Mouse (Mus musculus) liver, adult 2 months (tissue): Measurements from ENCODE around the gene Atg4a. TPM values are rescaled to one million over a fixed set of nuclear protein-coding genes. Genes with fewer than 3 reads are reported as not detected.
A peak's percentile ranks its signal among the peaks of the same experiment; 100 is the strongest.

Experiments used
- DNase-seq: peaks from one replicate; pipeline ENCODE4 v3.0.0-alpha.2; 2011; ENCODE audit warnings: low read depth, low spot score; ENCODE audit errors: extremely low read depth
- H3K27ac ChIP-seq: fragments of 200-500 bp; replicated peaks from 2 replicates; pipeline ENCODE4 v1.5.1; 2012; ENCODE audit warnings: low read depth, mild to moderate bottlenecking, control low read depth, inconsistent platforms, low read length; ENCODE audit not compliant: insufficient read depth
- H3K27me3 ChIP-seq: fragments of 200-500 bp; 2 replicates; pipeline ENCODE4 v1.6.1; 2012; ENCODE audit warnings: mild to moderate bottlenecking, moderate library complexity, low read length, inconsistent platforms; ENCODE audit not compliant: control insufficient read depth, insufficient read depth
- H3K36me3 ChIP-seq: fragments of 200-500 bp; 2 replicates; pipeline ENCODE4 v1.6.1; 2012; ENCODE audit warnings: low read length, inconsistent platforms; ENCODE audit not compliant: control insufficient read depth, insufficient read depth
- H3K4me1 ChIP-seq: fragments of 200-500 bp; 2 replicates; pipeline ENCODE4 v1.6.1; 2011; ENCODE audit warnings: low read length; ENCODE audit not compliant: control insufficient read depth, insufficient read depth
- H3K4me3 ChIP-seq: fragments of 200-500 bp; 2 replicates; pipeline ENCODE4 v1.5.1; 2011; ENCODE audit warnings: low read depth, mild to moderate bottlenecking, control low read depth, low read length, moderate library complexity; ENCODE audit not compliant: insufficient read depth
- H3K79me2 ChIP-seq: fragments of 200-500 bp; 2 replicates; pipeline ENCODE4 v1.6.1; 2012; ENCODE audit warnings: inconsistent platforms, mild to moderate bottlenecking, low read length, moderate library complexity; ENCODE audit not compliant: control insufficient read depth, insufficient read depth
- H3K9ac ChIP-seq: fragments of 200-500 bp; 2 replicates; pipeline ENCODE4 v1.6.1; 2012; ENCODE audit warnings: low read depth, mild to moderate bottlenecking, control low read depth, inconsistent platforms, low read length
- CTCF ChIP-seq: fragments of 200-500 bp; IDR thresholded peaks from 2 replicates; pipeline ENCODE4 v1.5.1; 2011; ENCODE audit warnings: low read depth, low read length, control low read depth
- POLR2A ChIP-seq: fragments of 200-500 bp; IDR thresholded peaks from 2 replicates; pipeline ENCODE4 v1.6.1; 2011; ENCODE audit warnings: low read length, control low read depth; ENCODE audit not compliant: insufficient read depth; ENCODE audit errors: extremely low read depth
- WGBS: fragments of 180-500 bp; shearing (Covaris S2); methylation state at CpG from one replicate; pipeline ENCODE4 v1.1.7; 2018; 5-methylcytosine and 5-hydroxymethylcytosine counted together
- polyA plus RNA-seq: library from polyadenylated mRNA; depleted of rRNA; stranded (reverse); fragments of >200 nt; gene quantifications from 2 replicates; pipeline ENCODE4 v1.2.3, GENCODE M21; 2012
- total RNA-seq: library from RNA; depleted of rRNA; stranded (reverse); fragments of >200 nt; gene quantifications from 2 replicates; pipeline ENCODE4 v1.2.3, GENCODE M21; 2014

Gene Atg4a
- total and polyA plus RNA-seq, 2 experiments, result 2.5 to 16.7 TPM

DNA sequence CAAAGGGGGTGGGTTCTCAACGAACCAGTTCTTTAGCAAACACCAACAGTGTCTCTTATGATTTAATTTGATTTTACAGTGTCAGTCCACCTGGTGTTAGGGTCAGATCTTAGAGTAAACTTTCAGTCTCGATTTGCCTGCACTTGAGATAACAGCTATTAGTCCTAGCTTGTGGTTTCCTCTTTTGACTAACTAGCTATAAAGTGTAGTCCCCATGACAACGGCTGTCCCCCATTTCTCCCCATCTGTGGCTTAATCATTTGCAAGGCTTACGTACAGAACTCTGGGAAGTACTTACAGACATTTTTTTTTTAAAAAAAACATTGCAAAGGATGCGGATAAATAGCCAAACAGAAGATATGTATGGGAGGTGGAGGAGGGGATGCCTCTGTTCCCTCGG, 28.1 kb downstream of the Atg4a start:
- Histone ChIP-seq H3K27ac (no peak overlapping the region), H3K79me2 (no peaks in the 10 kb centered on the region; the same call in 1 of the 2 replicates), H3K4me3 (no peak overlapping the region), H3K4me1 (no peaks in the 10 kb centered on the region), H3K27me3 (no peaks in the 10 kb centered on the region), H3K36me3 (no peaks in the 10 kb centered on the region; the same call in 1 of the 2 replicates), H3K9ac (no peak overlapping the region)
- 59% methylated on average over 6 of the region's 6 CpGs for WGBS
- TF ChIP-seq CTCF (no peak), POLR2A (no peak)
- no peak for DNase-seq

DNA sequence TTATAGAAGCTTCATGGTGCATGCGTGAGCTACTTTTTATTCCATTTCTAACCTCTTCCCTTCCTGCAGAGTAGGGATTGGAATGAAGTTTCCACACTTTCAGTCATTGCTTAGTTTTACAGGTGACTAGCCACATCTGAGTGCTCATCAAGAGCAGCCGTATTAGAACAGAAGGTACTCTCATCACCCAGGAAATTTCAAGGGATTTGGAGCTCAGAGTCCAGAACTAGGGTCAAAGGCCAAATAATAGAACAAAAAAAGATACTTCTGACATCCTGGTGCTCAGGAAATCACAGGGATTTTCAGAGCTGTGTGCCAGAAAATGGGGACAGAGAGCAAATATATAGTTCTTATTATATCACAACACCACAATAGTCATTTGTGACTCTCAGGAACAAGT, 28.5 kb downstream of the Atg4a start:
- no peak overlapping the region for H3K27ac ChIP-seq
- no peak for TF ChIP-seq CTCF
- no peak for TF ChIP-seq POLR2A
- peak; percentile 16 for DNase-seq
- WGBS, result 49% methylated on average over 2 of the region's 2 CpGs
- H3K4me3 ChIP-seq, result no peak overlapping the region
- H3K27me3 ChIP-seq, result no peaks in the 10 kb centered on the region
- H3K79me2 ChIP-seq, result no peaks in the 10 kb centered on the region
- H3K36me3 ChIP-seq, result no peaks in the 10 kb centered on the region; the same call in 1 of the 2 replicates
- no peaks in the 10 kb centered on the region for H3K4me1 ChIP-seq
- H3K9ac ChIP-seq, result no peak overlapping the region

DNA sequence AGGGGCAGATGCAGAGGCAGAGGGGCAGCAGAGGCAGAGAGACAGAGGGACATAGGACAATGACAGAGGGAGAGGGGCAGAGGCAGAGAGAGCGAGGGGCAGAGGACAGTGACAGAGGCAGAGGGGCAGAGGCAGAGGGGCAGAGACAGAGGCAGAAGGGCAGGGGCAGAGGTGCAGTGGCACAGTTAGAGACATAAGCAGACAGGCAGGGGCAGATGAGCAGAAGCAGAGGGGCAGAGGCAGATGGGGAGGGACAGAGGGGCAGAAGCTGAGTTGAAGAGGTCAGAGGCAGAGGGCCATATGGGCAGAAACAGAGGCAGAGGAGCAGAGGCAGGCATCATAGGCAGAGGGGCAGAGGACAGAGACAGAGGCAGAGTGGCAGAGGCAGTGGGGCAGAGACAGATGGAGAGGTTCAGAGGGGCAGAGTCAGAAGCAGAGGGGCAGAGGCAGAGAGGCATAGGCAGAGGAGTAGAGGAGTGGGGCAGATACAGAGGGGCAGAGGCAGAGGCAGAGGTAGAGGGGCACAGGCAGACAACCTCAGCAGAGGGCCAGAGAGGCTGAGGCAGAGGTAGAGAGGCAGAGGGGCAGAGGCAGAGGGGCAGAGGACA, 40.3 kb downstream of the Atg4a start:
- H3K9ac ChIP-seq, result no peak overlapping the region
- H3K4me3 ChIP-seq, result no peak overlapping the region
- H3K27me3 ChIP-seq, result no peaks in the 10 kb centered on the region
- H3K79me2 ChIP-seq, result no peaks in the 10 kb centered on the region
- H3K27ac ChIP-seq, result no peak overlapping the region
- WGBS, result 92% methylated on average over 1 of the region's 1 CpGs
- DNase-seq, result no peak
- peaks cover 2% of the 10 kb centered on the region; the same call in 1 of the 2 replicates for H3K36me3 ChIP-seq
- TF ChIP-seq CTCF (no peak), POLR2A (no peak)
- no peaks in the 10 kb centered on the region for H3K4me1 ChIP-seq

DNA sequence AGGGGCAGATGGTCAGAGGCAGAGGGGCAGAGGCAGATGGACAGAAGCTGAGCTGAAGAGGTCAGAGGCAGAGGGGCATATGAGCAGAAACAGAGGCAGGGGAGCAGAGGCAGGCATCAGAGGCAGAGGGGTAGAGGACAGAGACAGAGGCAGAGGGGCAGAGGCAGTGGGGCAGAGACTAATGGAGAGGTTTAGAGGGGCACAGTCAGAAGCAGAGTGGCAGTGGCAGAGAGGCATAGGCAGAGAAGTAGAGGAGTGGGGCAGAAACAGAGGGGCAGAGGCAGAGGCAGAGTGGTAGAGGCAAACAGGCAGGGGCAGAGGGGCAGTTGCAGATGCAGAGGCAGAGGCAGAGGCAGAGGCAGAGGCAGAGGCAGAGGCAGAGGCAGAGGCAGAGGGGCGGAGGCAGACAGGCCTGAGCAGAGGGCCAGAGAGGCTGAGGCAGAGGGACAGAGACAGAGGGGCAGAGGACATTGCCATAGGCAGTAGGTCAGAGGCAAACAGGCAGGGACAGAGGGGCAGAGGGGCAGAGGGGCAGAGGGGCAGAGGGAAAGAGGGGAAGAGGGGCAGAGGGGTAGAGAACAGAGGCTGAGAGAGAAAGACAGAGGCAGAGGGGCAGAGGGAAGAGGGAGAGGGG, 41.3 kb downstream of the Atg4a start:
- Histone ChIP-seq H3K4me1 (no peaks in the 10 kb centered on the region), H3K27me3 (no peaks in the 10 kb centered on the region), H3K4me3 (no peak overlapping the region), H3K36me3 (peaks cover 2% of the 10 kb centered on the region; the same call in 1 of the 2 replicates), H3K79me2 (no peaks in the 10 kb centered on the region), H3K9ac (no peak overlapping the region), H3K27ac (no peak overlapping the region)
- DNase-seq, result no peak
- TF ChIP-seq CTCF, result no peak
- 71% methylated on average over 1 of the region's 1 CpGs for WGBS

DNA sequence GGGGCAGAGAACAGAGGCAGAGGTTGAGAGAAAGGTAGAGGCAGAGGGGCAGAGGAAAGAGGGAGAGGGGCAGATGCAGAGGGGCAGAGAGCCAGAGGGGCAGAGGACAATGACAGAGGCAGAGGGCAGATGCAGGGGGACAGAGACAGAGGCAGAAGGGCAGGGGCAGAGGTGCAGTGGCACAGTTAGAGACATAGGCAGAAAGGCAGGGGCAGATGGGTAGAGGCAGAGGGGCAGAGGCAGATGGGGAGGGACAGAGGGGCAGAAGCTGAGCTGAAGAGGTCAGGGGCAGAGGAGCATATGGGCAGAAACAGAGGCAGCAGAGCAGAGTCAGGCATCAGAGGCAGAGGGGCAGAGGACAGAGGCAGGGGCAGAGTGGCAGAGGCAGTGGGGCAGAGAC, 42.2 kb downstream of the Atg4a start:
- H3K4me1 ChIP-seq, result no peaks in the 10 kb centered on the region
- DNase-seq, result no peak
- H3K9ac ChIP-seq, result no peak overlapping the region
- no peak overlapping the region for H3K27ac ChIP-seq
- no peaks in the 10 kb centered on the region for H3K27me3 ChIP-seq
- peaks cover 2% of the 10 kb centered on the region; the same call in 1 of the 2 replicates for H3K36me3 ChIP-seq
- H3K4me3 ChIP-seq, result no peak overlapping the region
- H3K79me2 ChIP-seq, result no peaks in the 10 kb centered on the region
- TF ChIP-seq POLR2A (no peak), CTCF (no peak)

DNA sequence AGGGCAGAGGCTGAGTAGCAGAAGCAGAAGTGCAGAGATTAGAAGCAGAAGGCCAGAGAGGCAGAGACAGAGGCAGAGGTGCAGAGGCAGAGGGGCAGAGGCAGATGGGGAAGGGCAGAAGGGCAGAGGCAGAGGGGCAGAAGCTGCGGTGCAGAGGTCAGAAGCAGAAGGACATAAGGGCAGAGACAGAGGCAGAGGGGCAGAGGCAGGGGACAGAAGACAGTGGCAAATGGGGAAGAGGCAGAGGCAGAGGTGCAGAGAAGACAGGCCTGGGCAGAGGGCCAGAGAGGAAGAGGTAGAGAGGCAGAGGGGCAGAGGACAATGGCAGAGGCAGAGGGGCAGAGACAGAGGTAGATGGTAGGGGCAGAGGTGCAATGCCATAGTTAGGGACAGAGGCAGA, 193.0 kb downstream of the Atg4a start:
- no peak for TF ChIP-seq CTCF
- TF ChIP-seq POLR2A, result no peak
- Histone ChIP-seq H3K79me2 (no peaks in the 10 kb centered on the region), H3K4me3 (no peak overlapping the region), H3K9ac (no peak overlapping the region), H3K36me3 (no peaks in the 10 kb centered on the region), H3K27ac (peak overlapping the region; percentile 43; the same call in 1 of the 2 replicates), H3K27me3 (no peaks in the 10 kb centered on the region), H3K4me1 (peaks cover 10% of the 10 kb centered on the region)
- 31% methylated on average over 1 of the region's 1 CpGs for WGBS
- DNase-seq, result no peak
